Mouse (Mus musculus): ENCODE measurements at regions not wholly inside any gene's neighbourhood (a gene's known extent, or its start where the extent isn't known, plus 50 kb on each side); places are given as distances from the start of the nearest gene placed in this dataset.

DNA sequence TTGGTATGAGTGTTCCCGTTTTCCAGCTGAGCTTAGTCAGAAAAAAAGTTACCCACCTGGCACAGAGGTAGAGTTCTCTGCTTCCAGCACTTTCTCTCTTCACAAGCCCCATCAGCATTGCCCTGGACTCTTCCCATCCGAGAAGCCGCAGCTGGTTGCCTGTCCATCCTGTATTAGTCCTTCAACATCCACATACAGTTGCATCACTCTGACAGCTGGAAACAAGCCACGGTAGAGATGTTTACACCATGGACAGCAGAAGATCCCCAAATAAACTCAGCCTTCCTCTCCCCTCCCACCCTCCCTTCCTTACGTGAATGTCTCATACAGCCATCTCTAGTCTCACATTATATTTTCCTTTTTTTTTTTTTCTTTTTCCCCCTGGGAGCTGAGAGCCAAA is 304.9 kb downstream of the Gpam start:
- TF ChIP-seq CTCF (IDR thresholded peaks at IDR 0.05; ENCODE audit: low read depth): no peak
- no peaks in the 10 kb centered on the region for H3K9me3 ChIP-seq (ENCODE audit: control insufficient read depth)
- ATAC-seq: no peak
- no peak overlapping the region for H3K9ac ChIP-seq (ENCODE audit: low read depth, low read length)
- no peaks in the 10 kb centered on the region for H3K27me3 ChIP-seq (replicated peaks; ENCODE audit: control insufficient read depth, insufficient read depth, low read length)
- no peaks in the 10 kb centered on the region for H3K4me1 ChIP-seq (replicated peaks; ENCODE audit: control insufficient read depth, insufficient read depth, low read length)
- 63% methylated on average over 5 of the region's 5 CpGs for WGBS
- H3K27ac ChIP-seq (ENCODE audit: low read depth, low read length): no peak overlapping the region
- no peak overlapping the region for H3K4me2 ChIP-seq (replicated peaks; ENCODE audit: low read depth)
- H3K36me3 ChIP-seq (ENCODE audit: control insufficient read depth, insufficient read depth): no peaks in the 10 kb centered on the region
- H3K4me3 ChIP-seq (ENCODE audit: low read depth, low read length): no peak overlapping the region

DNA sequence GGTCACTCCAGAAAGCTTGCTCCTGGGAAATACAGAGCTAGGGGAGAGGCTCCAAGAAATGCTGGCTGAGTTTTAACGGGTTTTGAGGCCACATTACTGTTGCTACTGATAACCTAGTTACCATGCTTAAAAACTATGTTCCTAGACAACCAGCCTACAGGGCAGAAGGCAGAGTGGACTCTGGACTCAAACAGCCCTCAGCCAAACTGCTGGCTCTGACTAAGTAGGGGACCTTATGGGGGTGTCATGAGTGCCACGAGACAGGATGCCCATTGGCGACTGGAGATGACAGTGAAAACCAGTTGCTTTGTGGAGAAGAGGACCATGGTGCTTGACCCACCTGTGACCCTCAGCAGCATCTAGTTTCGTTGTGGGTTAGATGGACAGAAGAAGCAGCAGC is 306.5 kb downstream of the Gpam start:
- Histone ChIP-seq H3K27me3 (replicated peaks; ENCODE audit: control insufficient read depth, insufficient read depth, low read length) (no peaks in the 10 kb centered on the region), H3K4me2 (replicated peaks; ENCODE audit: low read depth) (no peak overlapping the region), H3K4me3 (ENCODE audit: low read depth, low read length) (no peak overlapping the region), H3K9ac (ENCODE audit: low read depth, low read length) (no peak overlapping the region), H3K27ac (ENCODE audit: low read depth, low read length) (no peak overlapping the region), H3K4me1 (replicated peaks; ENCODE audit: control insufficient read depth, insufficient read depth, low read length) (no peaks in the 10 kb centered on the region), H3K9me3 (ENCODE audit: control insufficient read depth) (no peaks in the 10 kb centered on the region), H3K36me3 (ENCODE audit: control insufficient read depth, insufficient read depth) (no peaks in the 10 kb centered on the region)
- no peak for TF ChIP-seq CTCF (IDR thresholded peaks at IDR 0.05; ENCODE audit: low read depth)
- WGBS: 53% methylated on average over 4 of the region's 4 CpGs
- ATAC-seq: no peak

GRCm38 (mm10) chr19:54801123-54801742 is 325.8 kb downstream of the Gpam start:
- Histone ChIP-seq H3K36me3 (ENCODE audit: control insufficient read depth, insufficient read depth) (no peaks in the 10 kb centered on the region), H3K9me3 (ENCODE audit: control insufficient read depth) (no peaks in the 10 kb centered on the region), H3K4me2 (replicated peaks; ENCODE audit: low read depth) (no peak overlapping the region), H3K9ac (ENCODE audit: low read depth, low read length) (no peak overlapping the region), H3K27ac (ENCODE audit: low read depth, low read length) (no peak overlapping the region), H3K4me3 (ENCODE audit: low read depth, low read length) (no peak overlapping the region), H3K4me1 (replicated peaks; ENCODE audit: control insufficient read depth, insufficient read depth, low read length) (peaks cover 4% of the 10 kb centered on the region; the same call in 1 of the 2 replicates), H3K27me3 (replicated peaks; ENCODE audit: control insufficient read depth, insufficient read depth, low read length) (no peaks in the 10 kb centered on the region)
- 49% methylated on average over 8 of the region's 8 CpGs for whole genome bisulfite sequencing
- no peak for TF ChIP-seq CTCF (IDR thresholded peaks at IDR 0.05; ENCODE audit: low read depth)
- ATAC-seq: peak; percentile 47

DNA sequence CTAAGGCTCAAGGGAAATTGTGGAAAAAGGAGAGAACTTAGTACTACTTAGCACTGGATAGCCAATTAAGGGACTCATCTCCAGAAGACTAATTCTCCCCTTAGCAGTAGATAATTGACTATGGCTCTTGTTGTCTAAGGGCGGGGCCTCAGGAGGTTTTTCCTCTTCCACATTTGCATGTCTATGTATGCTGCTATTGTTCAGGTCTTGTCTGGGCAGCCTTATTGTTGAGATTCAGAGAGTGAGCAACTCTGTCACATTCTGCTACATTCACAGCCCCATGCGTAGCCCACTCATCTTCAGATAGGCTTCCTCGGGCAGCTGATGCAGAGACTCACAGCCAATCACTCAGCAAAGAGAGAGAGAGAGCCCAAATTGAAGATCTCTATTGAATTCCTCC is 339.9 kb downstream of the Gpam start:
- Histone ChIP-seq H3K27me3 (replicated peaks; ENCODE audit: control insufficient read depth, insufficient read depth, low read length) (no peaks in the 10 kb centered on the region), H3K4me3 (ENCODE audit: low read depth, low read length) (no peak overlapping the region), H3K4me2 (replicated peaks; ENCODE audit: low read depth) (no peak overlapping the region), H3K9me3 (ENCODE audit: control insufficient read depth) (no peaks in the 10 kb centered on the region), H3K9ac (ENCODE audit: low read depth, low read length) (no peak overlapping the region), H3K4me1 (replicated peaks; ENCODE audit: control insufficient read depth, insufficient read depth, low read length) (no peaks in the 10 kb centered on the region), H3K36me3 (ENCODE audit: control insufficient read depth, insufficient read depth) (no peaks in the 10 kb centered on the region), H3K27ac (ENCODE audit: low read depth, low read length) (no peak overlapping the region)
- 86% methylated on average over 3 of the region's 3 CpGs for WGBS
- TF ChIP-seq CTCF (IDR thresholded peaks at IDR 0.05; ENCODE audit: low read depth): no peak
- no peak for ATAC-seq

DNA sequence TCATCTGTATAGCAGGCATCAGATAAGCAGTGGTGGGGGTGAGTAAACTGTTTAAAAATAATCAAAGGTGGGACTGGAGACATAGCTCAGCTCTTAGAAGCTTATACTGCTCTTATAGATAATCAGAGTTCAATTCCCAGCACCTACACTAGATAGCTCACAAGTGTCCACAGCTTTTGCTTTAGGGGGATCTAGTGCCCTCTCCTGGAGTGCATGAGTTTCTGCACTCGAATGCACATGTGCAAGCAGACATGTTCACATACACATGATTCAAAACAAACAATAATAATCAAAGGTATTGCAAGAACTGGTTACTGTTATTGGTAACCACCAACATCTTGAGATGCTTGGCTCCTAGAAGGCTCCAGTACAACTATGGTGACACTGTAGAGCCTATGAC is 343.3 kb downstream of the Gpam start:
- no peaks in the 10 kb centered on the region for H3K27me3 ChIP-seq (replicated peaks; ENCODE audit: control insufficient read depth, insufficient read depth, low read length)
- H3K36me3 ChIP-seq (ENCODE audit: control insufficient read depth, insufficient read depth): no peaks in the 10 kb centered on the region
- H3K4me3 ChIP-seq (ENCODE audit: low read depth, low read length): no peak overlapping the region
- no peak overlapping the region for H3K4me2 ChIP-seq (replicated peaks; ENCODE audit: low read depth)
- H3K9me3 ChIP-seq (ENCODE audit: control insufficient read depth): no peaks in the 10 kb centered on the region
- no peaks in the 10 kb centered on the region for H3K4me1 ChIP-seq (replicated peaks; ENCODE audit: control insufficient read depth, insufficient read depth, low read length)
- peak; percentile 60 for TF ChIP-seq CTCF (IDR thresholded peaks at IDR 0.05; ENCODE audit: low read depth)
- ATAC-seq: no peak
- no peak overlapping the region for H3K27ac ChIP-seq (ENCODE audit: low read depth, low read length)
- WGBS: 64% methylated on average over 1 of the region's 1 CpGs
- no peak overlapping the region for H3K9ac ChIP-seq (ENCODE audit: low read depth, low read length)

DNA sequence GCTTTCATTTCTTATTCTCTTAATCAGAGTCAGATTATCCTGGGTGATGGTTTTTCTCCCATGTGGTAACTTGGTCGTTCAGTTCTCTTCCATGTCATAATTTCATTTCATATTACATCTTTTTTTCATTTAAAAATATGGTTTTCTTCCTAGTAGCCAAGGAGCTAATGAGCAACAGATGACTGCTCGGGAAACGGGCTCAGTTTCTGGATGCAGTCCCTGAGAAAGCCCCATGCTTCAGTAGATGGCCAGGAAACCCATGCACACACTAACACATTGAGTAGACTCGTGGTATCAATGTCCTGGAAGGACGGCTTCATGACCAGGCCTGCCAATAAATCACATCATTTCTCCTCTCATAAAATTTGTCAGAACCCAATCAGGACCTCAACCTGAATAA is 369.3 kb downstream of the Gpam start:
- TF ChIP-seq CTCF (IDR thresholded peaks at IDR 0.05; ENCODE audit: low read depth): no peak
- H3K27ac ChIP-seq (ENCODE audit: low read depth, low read length): no peak overlapping the region
- no peak overlapping the region for H3K4me3 ChIP-seq (ENCODE audit: low read depth, low read length)
- WGBS: 87% methylated on average over 5 of the region's 5 CpGs
- H3K9ac ChIP-seq (ENCODE audit: low read depth, low read length): no peak overlapping the region
- H3K27me3 ChIP-seq (replicated peaks; ENCODE audit: control insufficient read depth, insufficient read depth, low read length): no peaks in the 10 kb centered on the region
- no peak for ATAC-seq
- no peaks in the 10 kb centered on the region for H3K9me3 ChIP-seq (ENCODE audit: control insufficient read depth)
- no peaks in the 10 kb centered on the region for H3K4me1 ChIP-seq (replicated peaks; ENCODE audit: control insufficient read depth, insufficient read depth, low read length)
- no peak overlapping the region for H3K4me2 ChIP-seq (replicated peaks; ENCODE audit: low read depth)
- H3K36me3 ChIP-seq (ENCODE audit: control insufficient read depth, insufficient read depth): no peaks in the 10 kb centered on the region

All from intestine, postnatal 0 days (tissue).